Mouse (Mus musculus) forebrain, postnatal 0 days (tissue): ENCODE results near the gene Etv3. TPM values are rescaled to one million over a fixed set of nuclear protein-coding genes. Genes with fewer than 3 reads are reported as not detected.
A peak's percentile ranks its signal among the peaks of the same experiment; 100 is the strongest.
"Not testable (repeated sequence)": the region's sequence is repeated elsewhere in the genome, so short reads cannot be mapped to it uniquely, and the experiment has no call there.

Experiments
- ATAC-seq: fragments of 200-750 bp; cut with Nextera tagmentation; 2 replicates; pipeline ENCODE4 v1.8.0; 2017; ENCODE audit warnings: mild to moderate bottlenecking, moderate library complexity
- DNase-seq: peaks from one replicate; pipeline ENCODE4 v3.0.0-alpha.2; 2015
- H3K27ac ChIP-seq: fragments of 300-500 bp; sonication (generic); 2 replicates; pipeline ENCODE4 v1.5.1; 2014; ENCODE audit warnings: low read depth, mild to moderate bottlenecking, antibody characterized with exemption, low read length, moderate library complexity, mixed read lengths
- H3K27me3 ChIP-seq: fragments of 300-500 bp; sonication (generic); 2 replicates; pipeline ENCODE4 v1.6.1; 2014; ENCODE audit warnings: mild to moderate bottlenecking, low read length, mixed read lengths; ENCODE audit not compliant: insufficient read depth
- H3K36me3 ChIP-seq: fragments of 300-500 bp; sonication (generic); 2 replicates; pipeline ENCODE4 v1.6.1; 2014; ENCODE audit warnings: mild to moderate bottlenecking, moderate library complexity; ENCODE audit not compliant: insufficient read depth
- H3K4me1 ChIP-seq: fragments of 300-500 bp; sonication (generic); 2 replicates; pipeline ENCODE4 v1.6.1; 2014; ENCODE audit warnings: antibody characterized with exemption; ENCODE audit not compliant: insufficient read depth
- H3K4me2 ChIP-seq: fragments of 300-500 bp; sonication (generic); 2 replicates; pipeline ENCODE4 v1.6.1; 2014; ENCODE audit warnings: low read depth, mild to moderate bottlenecking, moderate library complexity
- H3K4me3 ChIP-seq: fragments of 300-500 bp; sonication (generic); 2 replicates; pipeline ENCODE4 v1.5.1; 2014; ENCODE audit warnings: low read depth, low read length, mixed read lengths
- H3K9ac ChIP-seq: fragments of 300-500 bp; sonication (generic); 2 replicates; pipeline ENCODE4 v1.6.1; 2014; ENCODE audit warnings: mild to moderate bottlenecking
- H3K9me3 ChIP-seq: fragments of 300-500 bp; sonication (generic); 2 replicates; pipeline ENCODE4 v1.6.1; 2016; ENCODE audit warnings: low read length
- CTCF ChIP-seq: sonication (generic); IDR thresholded peaks from 2 replicates; pipeline ENCODE4 v1.5.1; 2016; ENCODE audit warnings: antibody characterized with exemption, control low read depth, low read depth
- WGBS: fragments of 180-500 bp; shearing (Covaris S2); extraction: QIAGEN DNeasy Blood & Tissue Kit; methylation state at CpG from one replicate; pipeline ENCODE4 v1.1.7; 2014; 5-methylcytosine and 5-hydroxymethylcytosine counted together
- polyA plus RNA-seq: library from polyadenylated mRNA; unstranded; fragments of >200 nt; fragmentation: Nextera tagmentation; extraction: Ambion mirVana; gene quantifications from 2 replicates; pipeline ENCODE4 v1.2.1, GENCODE M21; 2015
- total RNA-seq: library from RNA; depleted of rRNA; stranded (reverse); fragments of >200 nt; gene quantifications from 2 replicates; pipeline ENCODE4 v1.2.3, GENCODE M21; 2014; rRNA removed

The Etv3 gene
- 9.8 and 13.8 TPM in 2 replicates for total RNA-seq
- polyA plus RNA-seq = 5.0 and 6.0 TPM in 2 replicates

DNA sequence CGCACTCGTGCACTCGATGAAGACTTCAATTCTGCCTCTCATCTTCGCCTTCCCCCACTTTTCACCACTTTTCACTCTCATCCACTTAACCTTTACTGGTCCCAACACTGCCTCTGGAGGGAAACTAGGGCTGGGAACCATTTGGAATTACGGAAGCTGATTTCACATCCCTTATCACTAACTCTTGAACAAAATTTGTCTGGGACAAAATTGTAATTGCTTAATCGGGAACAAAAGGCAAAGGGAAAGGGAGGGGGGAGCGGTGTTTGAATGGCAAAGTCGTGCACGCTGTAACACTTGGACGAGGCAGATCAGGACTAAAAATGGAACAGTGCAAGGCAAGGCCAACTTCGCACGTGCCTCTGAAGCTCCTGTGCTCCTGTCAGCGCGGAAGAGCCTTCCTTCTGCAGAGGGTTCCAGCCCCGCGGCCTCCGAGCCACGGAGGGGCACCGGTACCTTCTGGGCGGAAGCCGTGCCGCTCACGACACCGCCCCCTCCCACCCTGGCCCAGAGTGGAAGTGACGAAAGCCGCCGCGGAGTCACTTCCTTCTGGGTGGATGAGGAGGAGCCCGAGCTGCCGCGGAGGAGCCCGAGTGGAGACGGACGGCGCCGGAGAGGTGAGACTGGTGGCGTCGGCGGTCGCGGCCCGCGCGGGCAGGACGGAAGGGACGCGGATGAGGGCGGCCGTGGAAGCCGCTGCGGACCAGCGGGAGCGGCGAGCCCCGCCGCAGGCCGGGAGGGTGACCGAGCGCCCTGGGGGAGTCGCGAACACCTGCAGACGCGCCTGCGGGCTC lies at the start of gene Etv3:
TSS of gene Etv3 (plus strand) at position 365 of the 794 bp plus-strand sequence.
- Histone ChIP-seq H3K4me3 (peak within 1 kb of the TSS; percentile 77), H3K27me3 (no peaks in the 10 kb centered on the region), H3K9ac (peak within 1 kb of the TSS; percentile 95), H3K9me3 (no peaks in the 10 kb centered on the region), H3K27ac (peak within 1 kb of the TSS; percentile 77), H3K36me3 (peaks cover 32% of the 10 kb centered on the region), H3K4me1 (peaks cover 7% of the 10 kb centered on the region; the same call in 1 of the 2 replicates), H3K4me2 (peak within 1 kb of the TSS; percentile 50)
- ATAC-seq = peak; percentile 100
- DNase-seq = peak; percentile 93
- peak; percentile 35; the same call in 1 of the 2 replicates for TF ChIP-seq CTCF
- 4% methylated on average over 64 of the region's 64 CpGs for WGBS

DNA sequence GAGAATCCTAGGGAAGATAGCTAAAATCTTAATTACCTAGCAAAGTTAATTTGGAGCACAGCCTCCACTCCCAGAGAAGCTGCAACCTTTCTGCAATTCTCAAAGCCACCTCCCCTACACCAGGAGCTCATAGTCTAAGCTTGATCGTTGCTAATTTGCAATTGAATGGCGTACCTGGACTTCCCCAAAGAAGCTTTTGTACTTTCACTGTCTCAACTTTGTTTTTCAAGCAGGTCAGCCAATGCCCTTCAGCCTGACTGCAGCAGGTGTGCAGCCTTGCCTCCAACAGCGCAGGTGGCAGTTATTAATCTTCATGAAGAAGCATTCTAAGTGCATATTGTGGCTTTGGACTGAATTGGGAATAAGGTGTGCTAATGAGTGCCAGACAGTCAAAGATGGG lies 47.3 kb upstream of the Etv3 start:
- not testable (repeated sequence) for H3K36me3 ChIP-seq, H3K4me2 ChIP-seq, H3K4me1 ChIP-seq, H3K9me3 ChIP-seq, H3K4me3 ChIP-seq, H3K27me3 ChIP-seq, H3K9ac ChIP-seq, ATAC-seq, DNase-seq, H3K27ac ChIP-seq
- 82% methylated on average over 3 of the region's 3 CpGs for WGBS

DNA sequence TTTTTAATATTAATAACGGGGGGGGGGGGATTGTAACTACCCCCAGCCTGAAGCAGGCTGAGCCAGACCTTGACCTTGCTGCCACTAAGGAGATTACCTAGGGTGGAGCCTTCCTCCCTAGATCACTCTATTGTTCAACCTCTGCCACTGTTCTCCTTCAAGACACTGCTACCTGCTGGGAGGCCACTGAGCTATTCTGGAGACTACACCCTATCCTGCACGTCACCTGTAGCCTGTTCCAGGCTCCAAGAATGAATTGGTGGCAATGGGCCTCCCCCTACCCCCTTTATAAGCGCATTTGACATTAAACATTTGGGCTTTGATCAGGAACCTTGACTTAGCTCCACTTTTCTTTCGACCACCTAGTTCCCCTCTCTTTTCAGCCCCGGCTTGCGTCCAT lies 46.6 kb upstream of the Etv3 start:
- 90% methylated on average over 6 of the region's 6 CpGs for WGBS
- H3K27ac ChIP-seq, H3K4me1 ChIP-seq, H3K36me3 ChIP-seq, H3K4me3 ChIP-seq, ATAC-seq, H3K4me2 ChIP-seq, DNase-seq, H3K9ac ChIP-seq, H3K9me3 ChIP-seq, H3K27me3 ChIP-seq: not testable (repeated sequence)

DNA sequence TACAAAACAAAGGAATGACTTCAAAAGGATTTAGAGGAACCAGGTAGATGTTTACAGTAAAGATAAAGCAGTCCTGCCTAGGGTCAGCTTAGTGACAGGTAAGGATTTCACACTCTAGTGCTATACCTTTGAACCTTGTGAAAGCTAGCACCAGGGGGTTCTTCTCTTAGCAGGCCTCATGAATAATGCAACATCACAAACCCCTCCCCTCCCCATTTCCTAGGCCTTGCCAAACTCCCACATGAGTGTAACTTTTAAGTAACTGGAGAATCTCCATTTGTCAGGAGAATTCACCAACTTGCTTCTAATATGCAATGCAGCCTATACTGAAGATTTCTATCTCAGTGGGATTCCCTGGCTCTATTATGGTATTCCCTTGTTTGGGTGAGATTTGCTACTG lies 46.0 kb upstream of the Etv3 start:
- H3K27ac ChIP-seq, H3K4me2 ChIP-seq, H3K36me3 ChIP-seq, DNase-seq, ATAC-seq, H3K27me3 ChIP-seq, H3K9me3 ChIP-seq, H3K4me1 ChIP-seq, H3K9ac ChIP-seq, H3K4me3 ChIP-seq: not testable (repeated sequence)

DNA sequence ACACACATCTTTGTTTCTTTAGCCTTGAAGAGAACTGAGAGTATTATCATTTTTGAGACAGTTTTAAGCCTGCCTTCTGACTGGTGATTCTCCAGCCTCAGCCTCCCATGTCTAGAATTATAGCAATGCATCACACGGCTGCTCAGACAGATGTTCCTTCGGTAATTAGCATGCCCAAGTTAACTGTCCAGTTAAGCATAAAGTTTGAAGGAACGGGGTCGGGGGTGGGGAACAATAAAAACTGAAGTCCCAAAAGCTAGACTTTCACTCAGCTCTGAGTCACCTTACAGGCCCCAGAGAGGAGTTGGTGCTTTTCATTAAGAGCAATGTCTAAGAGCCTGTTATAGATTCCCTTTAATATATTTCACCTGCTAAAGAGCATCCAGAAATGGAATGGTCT lies 37.8 kb upstream of the Etv3 start:
- no peak overlapping the region for H3K4me3 ChIP-seq
- no peaks in the 10 kb centered on the region for H3K36me3 ChIP-seq
- H3K4me2 ChIP-seq = no peak overlapping the region
- DNase-seq (no peak), ATAC-seq (no peak)
- H3K4me1 ChIP-seq = no peaks in the 10 kb centered on the region
- H3K9me3 ChIP-seq = no peaks in the 10 kb centered on the region
- H3K9ac ChIP-seq = no peak overlapping the region
- H3K27ac ChIP-seq = no peak overlapping the region
- no peak for TF ChIP-seq CTCF
- 54% methylated on average over 4 of the region's 4 CpGs for WGBS
- H3K27me3 ChIP-seq = no peaks in the 10 kb centered on the region

DNA sequence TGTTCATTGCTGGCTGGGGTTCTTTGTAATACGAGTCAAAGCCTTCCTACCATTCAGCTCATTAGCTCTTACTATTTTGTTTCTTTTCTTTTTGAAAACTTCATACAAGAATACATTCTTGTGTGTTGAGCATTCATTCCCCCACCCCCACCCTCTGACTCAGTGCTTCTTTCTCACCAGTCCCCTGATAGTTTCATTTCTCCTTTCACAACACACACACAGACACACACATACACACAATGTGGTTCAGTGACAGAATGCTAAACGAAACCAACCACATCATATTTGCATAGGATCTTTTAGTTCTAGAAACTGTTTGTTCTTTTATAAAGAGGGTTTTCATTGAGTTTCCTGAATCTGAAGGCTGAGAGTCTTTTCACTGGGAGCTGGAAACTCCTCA lies 37.3 kb upstream of the Etv3 start:
- Histone ChIP-seq H3K27ac (no peak overlapping the region), H3K9me3 (no peaks in the 10 kb centered on the region), H3K4me2 (no peak overlapping the region), H3K4me3 (no peak overlapping the region), H3K36me3 (no peaks in the 10 kb centered on the region), H3K9ac (no peak overlapping the region), H3K27me3 (no peaks in the 10 kb centered on the region), H3K4me1 (no peaks in the 10 kb centered on the region)
- DNase-seq (no peak), ATAC-seq (no peak)
- WGBS = 17% methylated on average over 2 of the region's 2 CpGs
- TF ChIP-seq CTCF = no peak

DNA sequence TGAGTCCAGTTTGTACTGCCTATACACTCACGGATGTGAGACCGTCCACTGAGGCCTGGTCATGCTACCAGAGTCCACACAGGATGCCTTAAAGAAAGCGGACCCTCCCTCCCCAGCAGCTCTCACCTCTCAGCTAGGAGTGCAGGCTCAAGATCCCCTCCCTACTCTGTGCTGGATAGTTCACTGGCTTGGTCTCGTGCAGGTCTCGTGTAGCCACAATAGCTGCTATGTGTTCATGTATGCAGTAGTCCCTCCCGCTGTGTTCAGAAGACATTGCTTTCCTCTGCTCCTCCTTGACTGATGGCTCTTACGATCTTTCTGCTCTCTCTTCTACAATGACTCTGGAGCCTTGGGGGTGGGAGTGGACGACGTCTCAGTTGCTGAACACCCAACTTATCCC lies 26.9 kb upstream of the Etv3 start:
- DNase-seq (no peak), ATAC-seq (no peak)
- H3K27me3 ChIP-seq = no peaks in the 10 kb centered on the region
- no peak overlapping the region for H3K27ac ChIP-seq
- no peak overlapping the region for H3K9ac ChIP-seq
- no peak overlapping the region for H3K4me3 ChIP-seq
- WGBS = 83% methylated on average over 9 of the region's 9 CpGs
- TF ChIP-seq CTCF = no peak
- no peaks in the 10 kb centered on the region for H3K4me1 ChIP-seq
- no peak overlapping the region for H3K4me2 ChIP-seq
- no peaks in the 10 kb centered on the region for H3K9me3 ChIP-seq
- no peaks in the 10 kb centered on the region for H3K36me3 ChIP-seq
